In the genomic region with DNA sequence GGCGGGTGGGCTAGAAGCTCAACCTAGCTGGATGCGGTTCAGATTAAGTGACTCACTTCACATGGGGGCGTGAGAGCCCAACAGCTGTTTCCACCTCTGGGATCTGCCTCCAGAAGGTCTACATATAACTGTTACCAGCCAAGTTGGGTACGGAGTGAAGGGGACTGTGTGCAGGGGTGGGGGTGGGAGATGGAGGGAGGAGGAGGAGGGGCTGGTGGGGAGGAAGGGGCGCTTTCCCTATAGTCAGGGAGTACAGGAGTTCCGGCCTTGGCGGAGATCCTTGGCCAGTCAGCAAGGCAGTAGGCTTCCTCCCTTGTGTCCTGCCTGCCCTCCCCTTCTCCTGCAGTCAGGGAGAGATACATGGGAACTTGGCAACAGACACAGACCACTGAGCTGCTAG, we compare ENCODE assay signal across 9 mouse cellular contexts. TPM values are rescaled to one million over a fixed set of nuclear protein-coding genes. Genes with fewer than 3 reads are reported as not detected.
DNase-seq lines count a peak whose midpoint lies in the region; ATAC-seq and TF ChIP-seq lines count a peak whose summit lies in the region.
"Had no signal": no experiment of that assay in that cellular context is flagged by ENCODE, and none has a peak within 500 bp of the region (broad histone marks: within the 10 kb centered on the region; RNA-seq: fewer than 3 reads in every experiment).

No protein-coding gene starts in this region.

- H3K9me3 ChIP-seq in forebrain, embryonic 11.5 days (ENCODE audit: control insufficient read depth, low read length): no peaks in the 10 kb centered on the region
- no peaks in the 10 kb centered on the region for H3K9me3 ChIP-seq in forebrain, embryonic 13.5 days (replicated peaks)
- no peaks in the 10 kb centered on the region for H3K9me3 ChIP-seq in forebrain, embryonic 16.5 days (ENCODE audit: control insufficient read depth, low read length)

- H3K36me3 ChIP-seq in forebrain, embryonic 11.5 days (ENCODE audit: control insufficient read depth, insufficient read depth, low read length): no peaks in the 10 kb centered on the region
- no peaks in the 10 kb centered on the region for H3K36me3 ChIP-seq in forebrain, embryonic 13.5 days (ENCODE audit: poor library complexity, severe bottlenecking)
- H3K36me3 ChIP-seq in forebrain, embryonic 16.5 days (ENCODE audit: control insufficient read depth, insufficient read depth): no peaks in the 10 kb centered on the region
- no peaks in the 10 kb centered on the region for H3K36me3 ChIP-seq in myocyte (ENCODE audit: control insufficient read depth, insufficient read depth)

- no peaks in the 10 kb centered on the region for H3K27me3 ChIP-seq in forebrain, embryonic 11.5 days (ENCODE audit: control insufficient read depth, insufficient read depth, low read length)
- no peaks in the 10 kb centered on the region for H3K27me3 ChIP-seq in forebrain, embryonic 13.5 days
- H3K27me3 ChIP-seq in forebrain, embryonic 16.5 days (replicated peaks; ENCODE audit: control insufficient read depth, insufficient read depth, low read length): no peaks in the 10 kb centered on the region
- H3K27me3 ChIP-seq in myocyte (ENCODE audit: control insufficient read depth, insufficient read depth, insufficient read length): no peaks in the 10 kb centered on the region
- H3K27me3 ChIP-seq in cerebellum, adult 2 months (ENCODE audit: control insufficient read depth, insufficient read depth, low read length): no peaks in the 10 kb centered on the region; the same call in 1 of the 2 replicates

- H3ac ChIP-seq in myocyte (ENCODE audit: control insufficient read depth, insufficient read length): no peak overlapping the region

- WGBS in forebrain, embryonic 11.5 days: 55% methylated on average over 7 of the region's 7 CpGs
- 76% methylated on average over 7 of the region's 7 CpGs for WGBS in forebrain, embryonic 13.5 days
- WGBS in forebrain, embryonic 16.5 days: 71% methylated on average over 7 of the region's 7 CpGs
- 23% methylated on average over 7 of the region's 7 CpGs for WGBS in cerebellum, adult 2 months

- TF ChIP-seq POLR2A in myocyte (IDR thresholded peaks at IDR 0.05; ENCODE audit: insufficient read length, low read depth): no peak
- TF ChIP-seq POLR2A in cerebellum, adult 2 months (IDR thresholded peaks at IDR 0.05; ENCODE audit: borderline replicate concordance, insufficient read depth, low read length): no peak

- H3K4me3 ChIP-seq in forebrain, embryonic 11.5 days (ENCODE audit: low read depth, low read length): no peak overlapping the region
- no peak overlapping the region for H3K4me3 ChIP-seq in forebrain, embryonic 13.5 days
- no peak overlapping the region for H3K4me3 ChIP-seq in forebrain, embryonic 16.5 days (replicated peaks; ENCODE audit: low read length)
- H3K4me3 ChIP-seq in myocyte: no peak overlapping the region
- no peak overlapping the region for H3K4me3 ChIP-seq in cerebellum, adult 2 months (replicated peaks; ENCODE audit: insufficient read depth, low read depth, low read length)

- DNase-seq in forebrain, embryonic 11.5 days (ENCODE audit: low spot score): no peak
- DNase-seq in kidney, postnatal 10 days: peak; percentile 53
- no peak for DNase-seq in cerebellum, adult 2 months
- no peak for DNase-seq in urinary bladder, postnatal 10 days (ENCODE audit: low spot score)
- no peak for DNase-seq in spleen, postnatal 36 days (ENCODE audit: low spot score in 2 of 2)
- DNase-seq: layer of hippocampus, postnatal 36 days had no signal

- ATAC-seq in forebrain, embryonic 11.5 days (replicated peaks; ENCODE audit: low FRiP score): 0 out of 2 replicates have a peak, but pooled peaks have one; percentile 36
- ATAC-seq in forebrain, embryonic 13.5 days: no peak; the same call in 1 of the 2 replicates
- ATAC-seq in forebrain, embryonic 16.5 days: no peak

- H3K4me2 ChIP-seq in forebrain, embryonic 11.5 days (ENCODE audit: low read depth, low read length, severe bottlenecking): no peak overlapping the region
- no peak overlapping the region for H3K4me2 ChIP-seq in forebrain, embryonic 13.5 days
- peak overlapping the region; percentile 26; the same call in 1 of the 2 replicates for H3K4me2 ChIP-seq in forebrain, embryonic 16.5 days (ENCODE audit: low read length)
- no peak overlapping the region for H3K4me2 ChIP-seq in myocyte (ENCODE audit: low read depth)

- H3K9ac ChIP-seq in forebrain, embryonic 11.5 days (ENCODE audit: low read length): no peak overlapping the region
- H3K9ac ChIP-seq in forebrain, embryonic 13.5 days: no peak overlapping the region
- no peak overlapping the region for H3K9ac ChIP-seq in forebrain, embryonic 16.5 days (replicated peaks; ENCODE audit: low read depth, low read length)

- H3K27ac ChIP-seq in forebrain, embryonic 11.5 days (ENCODE audit: low read depth, low read length): no peak overlapping the region
- no peak overlapping the region for H3K27ac ChIP-seq in forebrain, embryonic 13.5 days
- H3K27ac ChIP-seq in forebrain, embryonic 16.5 days (ENCODE audit: low read length): no peak overlapping the region
- no peak overlapping the region for H3K27ac ChIP-seq in cerebellum, adult 2 months (ENCODE audit: insufficient read depth, low read length)

- H3K79me2 ChIP-seq in myocyte (ENCODE audit: control insufficient read depth, insufficient read depth): no peaks in the 10 kb centered on the region

- H3K4me1 ChIP-seq in forebrain, embryonic 11.5 days (replicated peaks; ENCODE audit: control insufficient read depth, insufficient read depth, low read length): peaks cover 2% of the 10 kb centered on the region; the same call in 1 of the 2 replicates
- H3K4me1 ChIP-seq in forebrain, embryonic 13.5 days: peaks cover 11% of the 10 kb centered on the region
- peaks cover 8% of the 10 kb centered on the region; the same call in 1 of the 2 replicates for H3K4me1 ChIP-seq in forebrain, embryonic 16.5 days (replicated peaks; ENCODE audit: control insufficient read depth, insufficient read depth, low read length)
- no peaks in the 10 kb centered on the region for H3K4me1 ChIP-seq in cerebellum, adult 2 months (ENCODE audit: control insufficient read depth, insufficient read depth, low read length)

- no peak for TF ChIP-seq CTCF in cerebellum, adult 2 months (IDR thresholded peaks at IDR 0.05; ENCODE audit: borderline replicate concordance, insufficient read depth, low read depth, low read length)

TF ChIP-seq in myocyte, 11 proteins besides CTCF, POLR2A, EP300 and RAD21:
- TF ChIP-seq REST (IDR thresholded peaks at IDR 0.05; ENCODE audit: insufficient read depth, insufficient read length) (no peak), MYOD1 (IDR thresholded peaks at IDR 0.05; ENCODE audit: control insufficient read depth in 1 of 3, insufficient read length in 2 of 3, low read depth in 2 of 3) (peak in 2 of 3 experiments; percentile 44 to 53)

RNA-seq across cellular contexts. Expression of a gene that starts 35.6 kb away (rescaled TPM):
- polyA plus RNA-seq in forebrain, embryonic 11.5 days (2014; fragmentation: Nextera tagmentation; extraction: Ambion mirVana): 954 and 974 TPM in 2 replicates
- polyA plus RNA-seq in forebrain, embryonic 13.5 days (2015; fragmentation: Nextera tagmentation; extraction: Ambion mirVana): 770 and 773 TPM in 2 replicates
- 554 and 700 TPM in 2 replicates for polyA plus RNA-seq in forebrain, embryonic 16.5 days (2015; fragmentation: Nextera tagmentation; extraction: Ambion mirVana)
- 589 TPM for polyA plus RNA-seq in myocyte (2012; fragmentation: generic; extraction: Trizol)
- polyA plus RNA-seq in cerebellum, adult 2 months (2012; rRNA removed): 170 and 177 TPM in 2 replicates
